Mouse (Mus musculus) neural tube, embryonic 15.5 days (tissue): ENCODE measurements around the gene Tm4sf1. TPM values are rescaled to one million over a fixed set of nuclear protein-coding genes. Genes with fewer than 3 reads are reported as not detected.

Experiments
- ATAC-seq: fragments of 200-750 bp; cut with Nextera tagmentation; 2 replicates; pipeline ENCODE4 v1.8.0; 2017; ENCODE audit warnings: mild to moderate bottlenecking, moderate TSS enrichment, moderate library complexity; ENCODE audit not compliant: low FRiP score
- H3K27ac ChIP-seq: fragments of 300-500 bp; sonication (generic); replicated peaks from 2 replicates; pipeline ENCODE4 v1.5.1; 2015; ENCODE audit warnings: mild to moderate bottlenecking, inconsistent platforms
- H3K27me3 ChIP-seq: fragments of 300-500 bp; sonication (generic); replicated peaks from 2 replicates; pipeline ENCODE4 v1.6.1; 2015; ENCODE audit warnings: inconsistent platforms
- H3K36me3 ChIP-seq: fragments of 300-500 bp; sonication (generic); 2 replicates; pipeline ENCODE4 v1.6.1; 2015; ENCODE audit warnings: inconsistent platforms
- H3K4me1 ChIP-seq: fragments of 300-500 bp; sonication (generic); 2 replicates; pipeline ENCODE4 v1.6.1; 2015; ENCODE audit warnings: inconsistent platforms
- H3K4me2 ChIP-seq: fragments of 300-500 bp; sonication (generic); 2 replicates; pipeline ENCODE4 v1.6.1; 2015; ENCODE audit warnings: inconsistent platforms, mild to moderate bottlenecking, moderate library complexity
- H3K4me3 ChIP-seq: fragments of 300-500 bp; sonication (generic); replicated peaks from 2 replicates; pipeline ENCODE4 v1.5.1; 2015; ENCODE audit warnings: mild to moderate bottlenecking, inconsistent platforms
- H3K9ac ChIP-seq: fragments of 300-500 bp; sonication (generic); replicated peaks from 2 replicates; pipeline ENCODE4 v1.6.1; 2015; ENCODE audit warnings: mild to moderate bottlenecking, inconsistent platforms
- H3K9me3 ChIP-seq: fragments of 300-500 bp; sonication (generic); replicated peaks from 2 replicates; pipeline ENCODE4 v1.6.1; 2016; ENCODE audit warnings: inconsistent platforms
- WGBS: fragments of 180-500 bp; shearing (Covaris S2); methylation state at CpG from one replicate; pipeline ENCODE4 v1.1.7; 2015; ENCODE audit warnings: mixed read lengths; 5-methylcytosine and 5-hydroxymethylcytosine counted together
- polyA plus RNA-seq: library from polyadenylated mRNA; unstranded; fragments of >200 nt; fragmentation: Nextera tagmentation; extraction: Ambion mirVana; gene quantifications from 2 replicates; pipeline ENCODE4 v1.2.1, GENCODE M21; 2015

Tm4sf1 gene
- polyA plus RNA-seq, 1 experiment from 2014 or later: 31.1 TPM

GRCm38 (mm10) chr3:57278225-57278624 lies 23.6 kb downstream of the Tm4sf1 start:
- WGBS: 92% methylated on average over 4 of the region's 4 CpGs
- Histone ChIP-seq H3K9me3 (no peaks in the 10 kb centered on the region), H3K27ac (no peak overlapping the region), H3K4me1 (no peaks in the 10 kb centered on the region), H3K4me2 (no peak overlapping the region), H3K9ac (no peak overlapping the region), H3K4me3 (no peak overlapping the region), H3K27me3 (no peaks in the 10 kb centered on the region), H3K36me3 (no peaks in the 10 kb centered on the region)
- no peak for ATAC-seq

- Histone ChIP-seq H3K27ac (no peak overlapping the region), H3K27me3 (no peaks in the 10 kb centered on the region), H3K4me3 (no peak overlapping the region), H3K9me3 (no peaks in the 10 kb centered on the region), H3K4me2 (no peak overlapping the region), H3K36me3 (no peaks in the 10 kb centered on the region), H3K4me1 (no peaks in the 10 kb centered on the region), H3K9ac (no peak overlapping the region)
- ATAC-seq: no peak
- WGBS: 85% methylated on average over 5 of the region's 5 CpGs
Observed at GRCm38 (mm10) chr3:57277453-57277852, 24.3 kb downstream of the Tm4sf1 start.

GRCm38 (mm10) chr3:57276821-57277220 lies 25.0 kb downstream of the Tm4sf1 start:
- Histone ChIP-seq H3K36me3 (no peaks in the 10 kb centered on the region), H3K27me3 (no peaks in the 10 kb centered on the region), H3K9ac (no peak overlapping the region), H3K4me3 (no peak overlapping the region), H3K27ac (no peak overlapping the region), H3K9me3 (no peaks in the 10 kb centered on the region), H3K4me1 (no peaks in the 10 kb centered on the region), H3K4me2 (no peak overlapping the region)
- 79% methylated on average over 3 of the region's 3 CpGs for WGBS
- no peak for ATAC-seq

GRCm38 (mm10) chr3:57268994-57269393 lies 32.8 kb downstream of the Tm4sf1 start:
- no peak for ATAC-seq
- H3K36me3 ChIP-seq: no peaks in the 10 kb centered on the region

GRCm38 (mm10) chr3:57267559-57268173 lies 34.1 kb downstream of the Tm4sf1 start:
- Histone ChIP-seq H3K9me3 (no peaks in the 10 kb centered on the region), H3K27me3 (no peaks in the 10 kb centered on the region), H3K36me3 (no peaks in the 10 kb centered on the region), H3K4me2 (no peak overlapping the region), H3K9ac (no peak overlapping the region), H3K27ac (no peak overlapping the region), H3K4me1 (no peaks in the 10 kb centered on the region), H3K4me3 (no peak overlapping the region)
- peak; percentile 75 for ATAC-seq
- 32% methylated on average over 6 of the region's 6 CpGs for WGBS

More at GRCm38 (mm10) chr3:57268994-57269393, 32.8 kb downstream of the Tm4sf1 start:
- H3K9ac ChIP-seq: no peak overlapping the region
- no peaks in the 10 kb centered on the region for H3K27me3 ChIP-seq
- H3K27ac ChIP-seq: no peak overlapping the region
- WGBS: 86% methylated on average over 2 of the region's 2 CpGs
- H3K9me3 ChIP-seq: no peaks in the 10 kb centered on the region
- H3K4me2 ChIP-seq: no peak overlapping the region
- no peak overlapping the region for H3K4me3 ChIP-seq
- H3K4me1 ChIP-seq: no peaks in the 10 kb centered on the region

GRCm38 (mm10) chr3:57253041-57253440 lies 48.7 kb downstream of the Tm4sf1 start:
- Histone ChIP-seq H3K4me2 (no peak overlapping the region), H3K9ac (no peak overlapping the region), H3K9me3 (no peaks in the 10 kb centered on the region), H3K4me3 (no peak overlapping the region), H3K27ac (no peak overlapping the region), H3K27me3 (no peaks in the 10 kb centered on the region), H3K36me3 (no peaks in the 10 kb centered on the region), H3K4me1 (no peaks in the 10 kb centered on the region)
- 73% methylated on average over 2 of the region's 2 CpGs for WGBS
- no peak for ATAC-seq

GRCm38 (mm10) chr3:57252551-57252950 lies 49.2 kb downstream of the Tm4sf1 start:
- Histone ChIP-seq H3K27ac (no peak overlapping the region), H3K36me3 (no peaks in the 10 kb centered on the region), H3K4me2 (no peak overlapping the region), H3K9me3 (no peaks in the 10 kb centered on the region), H3K4me3 (no peak overlapping the region), H3K9ac (no peak overlapping the region), H3K27me3 (no peaks in the 10 kb centered on the region), H3K4me1 (no peaks in the 10 kb centered on the region)
- no peak for ATAC-seq

- no peak overlapping the region for H3K4me3 ChIP-seq
- 69% methylated on average over 2 of the region's 2 CpGs for WGBS
- H3K36me3 ChIP-seq: no peaks in the 10 kb centered on the region
- H3K9me3 ChIP-seq: no peaks in the 10 kb centered on the region
- H3K4me1 ChIP-seq: no peaks in the 10 kb centered on the region
- no peak for ATAC-seq
- no peak overlapping the region for H3K4me2 ChIP-seq
- H3K27ac ChIP-seq: no peak overlapping the region
- no peaks in the 10 kb centered on the region for H3K27me3 ChIP-seq
- no peak overlapping the region for H3K9ac ChIP-seq
Observed at GRCm38 (mm10) chr3:57245242-57245641, 56.5 kb downstream of the Tm4sf1 start.

Other genes with a start within 250 kb of the Tm4sf1 start
- gene Tm4sf4, start 123.3 kb upstream of the Tm4sf1 start, polyA plus RNA-seq: 0.52 and 1.8 TPM in 2 replicates